Mouse (Mus musculus) ES-E14 (cell line): ENCODE results near the gene Aplnr. TPM values are rescaled to one million over a fixed set of nuclear protein-coding genes. Genes with fewer than 3 reads are reported as not detected.

Experiments
- DNase-seq: peaks from one replicate; pipeline ENCODE4 v3.0.0-alpha.2; 2013; ENCODE audit warnings: low read depth, low spot score
- H3K27ac ChIP-seq: 2 replicates; pipeline ENCODE4 v1.5.1; 2012; ENCODE audit warnings: low read depth, mild to moderate bottlenecking, low read length, moderate library complexity, mixed read lengths; ENCODE audit not compliant: poor library complexity, insufficient read depth, severe bottlenecking
- H3K36me3 ChIP-seq: 2 replicates; pipeline ENCODE4 v1.6.1; 2012; ENCODE audit warnings: mild to moderate bottlenecking, low read length, moderate library complexity, mixed read lengths; ENCODE audit not compliant: control insufficient read depth, poor library complexity, insufficient read depth, severe bottlenecking
- H3K4me1 ChIP-seq, 2 experiments: fragments of 150-350 bp in 1 of 2; sonication (generic) in 1 of 2; 2 replicates each; pipeline ENCODE4 v1.6.1; 2012; ENCODE audit warnings: low read length in 2 of 2, mild to moderate bottlenecking in 1 of 2, mixed read lengths in 1 of 2; ENCODE audit not compliant: control insufficient read depth in 2 of 2, insufficient read depth in 2 of 2, poor library complexity in 1 of 2
- H3K4me3 ChIP-seq, 2 experiments: fragments of 150-350 bp in 1 of 2; sonication (generic) in 1 of 2; 2 replicates each; pipeline ENCODE4 v1.5.1; 2012; ENCODE audit warnings: low read length in 2 of 2, low read depth in 1 of 2, mild to moderate bottlenecking in 1 of 2, mixed read lengths in 1 of 2; ENCODE audit not compliant: insufficient read depth in 1 of 2, poor library complexity in 1 of 2, severe bottlenecking in 1 of 2
- H3K9ac ChIP-seq: 2 replicates; pipeline ENCODE4 v1.6.1; 2012; ENCODE audit warnings: low read depth, mild to moderate bottlenecking, low read length, mixed read lengths; ENCODE audit not compliant: poor library complexity, insufficient read depth, severe bottlenecking
- H3K9me3 ChIP-seq: fragments of 150-350 bp; sonication (generic); 2 replicates; pipeline ENCODE4 v1.6.1; 2012; ENCODE audit warnings: low read depth, mild to moderate bottlenecking, low read length; ENCODE audit not compliant: control insufficient read depth, insufficient read depth
- CHD2 ChIP-seq: IDR thresholded peaks from 2 replicates; pipeline ENCODE4 v1.6.1; 2014; ENCODE audit warnings: mild to moderate bottlenecking, low read depth, low read length, inconsistent platforms
- HCFC1 ChIP-seq: IDR thresholded peaks from 2 replicates; pipeline ENCODE4 v1.6.1; 2012; ENCODE audit warnings: low read length, inconsistent platforms, borderline replicate concordance; ENCODE audit not compliant: insufficient read depth
- MAFK ChIP-seq: IDR thresholded peaks from 2 replicates; pipeline ENCODE4 v1.6.1; 2014; ENCODE audit warnings: mild to moderate bottlenecking, low read depth, low read length, inconsistent platforms; ENCODE audit not compliant: insufficient read depth
- ZC3H11A ChIP-seq: IDR thresholded peaks from 2 replicates; pipeline ENCODE4 v1.6.1; 2012; ENCODE audit warnings: low read depth, mild to moderate bottlenecking, inconsistent platforms, low read length, borderline replicate concordance
- ZNF384 ChIP-seq: IDR thresholded peaks from 2 replicates; pipeline ENCODE4 v1.6.1; 2012; ENCODE audit warnings: low read depth, low read length, inconsistent platforms
- in situ Hi-C, 2 experiments: fragments of 600-800 bp; cut with MboI; formaldehyde crosslinking; loops; one replicate each; pipeline ENCODE4 v1.15.1; 2025; ENCODE audit warnings: low sequenced_read_pairs in 2 of 2, inconsistent platforms in 1 of 2; ENCODE audit not compliant: unreplicated experiment in 2 of 2
- total RNA-seq: library from RNA; depleted of rRNA; stranded (reverse); fragments of 300-350 nt; gene quantifications from 2 replicates; pipeline ENCODE4 v1.2.3, GENCODE M21; 2012

Gene Aplnr
- total RNA-seq, 1 experiment, result 0.40 TPM

GRCm38 (mm10) chr2:85138143-85138542 is 2.1 kb downstream of the Aplnr start:
- Histone ChIP-seq H3K9me3 (no peaks in the 10 kb centered on the region), H3K9ac (no peak overlapping the region), H3K36me3 (no peaks in the 10 kb centered on the region), H3K27ac (no peak overlapping the region), H3K4me3 (no peak overlapping the region), H3K4me1 (peaks cover 0 to 2% of the 10 kb centered on the region in 2 experiments; a peak in 1 of 4 replicates)
- DNase-seq, result no peak
- in situ Hi-C loops, result no loop called here
- no peak for TF ChIP-seq HCFC1

DNA sequence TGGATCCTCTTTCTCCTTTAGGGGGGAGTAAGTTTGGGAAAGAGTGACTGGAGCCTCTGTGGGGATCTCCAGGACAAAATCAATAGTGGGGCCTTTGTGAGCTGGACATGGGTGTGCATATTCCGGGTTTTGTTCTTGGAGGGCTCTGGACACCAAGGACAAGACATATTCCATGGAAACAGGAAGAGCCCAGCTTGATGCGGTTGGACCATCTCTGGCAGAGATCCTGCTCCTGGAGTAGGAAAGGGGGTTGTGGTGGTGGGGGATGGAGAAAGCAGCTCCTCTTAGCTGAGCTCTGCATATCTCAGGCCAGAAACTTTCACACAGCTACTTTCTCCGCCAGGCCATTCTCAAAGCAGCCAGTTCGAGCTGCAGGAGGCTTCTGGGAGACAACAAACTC is 3.4 kb downstream of the Aplnr start:
- TF ChIP-seq CHD2, result no peak
- TF ChIP-seq HCFC1, result no peak
- TF ChIP-seq ZNF384, result no peak
- no peak for TF ChIP-seq ZC3H11A
- TF ChIP-seq MAFK, result no peak
- no peak overlapping the region for H3K27ac ChIP-seq
- DNase-seq, result no peak

DNA sequence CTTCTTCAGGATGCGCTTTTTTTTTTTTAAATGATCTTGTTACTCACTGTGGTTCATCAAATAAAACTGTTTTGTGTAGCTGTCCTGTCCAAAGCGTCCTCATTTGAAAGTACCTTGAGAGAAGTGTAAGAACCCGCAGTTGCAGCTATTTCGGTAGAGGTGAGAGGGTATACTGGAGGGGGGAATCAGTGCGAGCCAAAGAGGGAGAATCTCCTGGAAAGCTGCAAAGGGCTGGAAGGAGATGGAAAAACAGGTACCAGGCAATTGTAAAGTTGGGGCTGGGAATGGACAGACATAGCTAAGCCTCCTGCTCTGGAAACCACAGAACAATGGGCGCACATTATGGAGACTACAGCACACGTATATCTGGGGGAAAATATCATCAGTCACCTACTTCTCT is 3.8 kb downstream of the Aplnr start:
- TF ChIP-seq ZNF384, result no peak
- TF ChIP-seq HCFC1, result no peak
- no peak for TF ChIP-seq ZC3H11A
- no peak for TF ChIP-seq MAFK
- no peak for TF ChIP-seq CHD2
- in situ Hi-C loops, result no loop called here
- DNase-seq, result no peak
- Histone ChIP-seq H3K9ac (no peak overlapping the region), H3K27ac (no peak overlapping the region), H3K4me3 (no peak overlapping the region), H3K36me3 (no peaks in the 10 kb centered on the region), H3K4me1 (peaks cover 0 to 2% of the 10 kb centered on the region in 2 experiments; a peak in 1 of 4 replicates), H3K9me3 (no peaks in the 10 kb centered on the region)

More for the DNA sequence above, 3.4 kb downstream of the Aplnr start:
- Histone ChIP-seq H3K9ac (no peak overlapping the region), H3K4me3 (no peak overlapping the region), H3K36me3 (no peaks in the 10 kb centered on the region), H3K9me3 (no peaks in the 10 kb centered on the region), H3K4me1 (peaks cover 0 to 2% of the 10 kb centered on the region in 2 experiments; a peak in 1 of 4 replicates)
- in situ Hi-C loops, result no loop called here

GRCm38 (mm10) chr2:85140833-85141232 is 4.8 kb downstream of the Aplnr start:
- H3K4me1 ChIP-seq, result peaks cover 0 to 2% of the 10 kb centered on the region in 2 experiments; a peak in 1 of 4 replicates
- in situ Hi-C loops, result no loop called here
- no peak overlapping the region for H3K27ac ChIP-seq
- no peak overlapping the region for H3K4me3 ChIP-seq
- no peak for TF ChIP-seq ZC3H11A
- TF ChIP-seq HCFC1, result no peak
- TF ChIP-seq MAFK, result no peak
- no peak for TF ChIP-seq ZNF384
- TF ChIP-seq CHD2, result no peak
- no peaks in the 10 kb centered on the region for H3K36me3 ChIP-seq
- H3K9me3 ChIP-seq, result no peaks in the 10 kb centered on the region
- DNase-seq, result no peak
- H3K9ac ChIP-seq, result no peak overlapping the region

DNA sequence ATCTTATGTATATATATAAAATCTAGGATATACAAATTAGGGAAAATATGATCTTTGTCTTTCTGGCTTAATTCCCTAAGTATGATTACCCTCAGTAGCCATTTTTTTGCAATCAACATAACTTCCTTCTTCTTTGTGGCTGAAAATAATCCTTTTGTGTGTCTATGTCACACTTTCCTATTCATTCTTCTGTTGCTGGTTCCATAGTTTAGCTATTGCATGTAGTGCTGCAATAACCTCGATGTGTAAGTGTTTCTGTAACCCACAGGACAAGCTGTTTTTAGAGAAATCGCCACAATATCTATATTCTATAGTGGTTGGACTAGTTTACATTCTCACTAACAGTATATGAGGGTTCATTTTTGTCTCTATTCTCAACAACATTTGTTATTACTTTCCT is 8.9 kb downstream of the Aplnr start:
- Histone ChIP-seq H3K9ac (no peak overlapping the region), H3K4me3 (no peak overlapping the region), H3K36me3 (no peaks in the 10 kb centered on the region), H3K4me1 (no peaks in the 10 kb centered on the region), H3K9me3 (no peaks in the 10 kb centered on the region), H3K27ac (no peak overlapping the region)
- in situ Hi-C loops, result no loop called here
- no peak for TF ChIP-seq MAFK
- no peak for TF ChIP-seq ZC3H11A
- TF ChIP-seq HCFC1, result no peak
- no peak for TF ChIP-seq ZNF384
- no peak for TF ChIP-seq CHD2
- DNase-seq, result no peak
